Mouse (Mus musculus) liver, adult 2 months (tissue): ENCODE data around the gene Secisbp2. TPM values are rescaled to one million over a fixed set of nuclear protein-coding genes. Genes with fewer than 3 reads are reported as not detected.
A peak's percentile ranks its signal among the peaks of the same experiment; 100 is the strongest.

ENCODE experiments used
- DNase-seq: peaks from one replicate; pipeline ENCODE4 v3.0.0-alpha.2; 2011; ENCODE audit warnings: low read depth, low spot score; ENCODE audit errors: extremely low read depth
- H3K27ac ChIP-seq: fragments of 200-500 bp; replicated peaks from 2 replicates; pipeline ENCODE4 v1.5.1; 2012; ENCODE audit warnings: low read depth, mild to moderate bottlenecking, control low read depth, inconsistent platforms, low read length; ENCODE audit not compliant: insufficient read depth
- H3K27me3 ChIP-seq: fragments of 200-500 bp; 2 replicates; pipeline ENCODE4 v1.6.1; 2012; ENCODE audit warnings: mild to moderate bottlenecking, moderate library complexity, low read length, inconsistent platforms; ENCODE audit not compliant: control insufficient read depth, insufficient read depth
- H3K36me3 ChIP-seq: fragments of 200-500 bp; 2 replicates; pipeline ENCODE4 v1.6.1; 2012; ENCODE audit warnings: low read length, inconsistent platforms; ENCODE audit not compliant: control insufficient read depth, insufficient read depth
- H3K4me1 ChIP-seq: fragments of 200-500 bp; 2 replicates; pipeline ENCODE4 v1.6.1; 2011; ENCODE audit warnings: low read length; ENCODE audit not compliant: control insufficient read depth, insufficient read depth
- H3K4me3 ChIP-seq: fragments of 200-500 bp; 2 replicates; pipeline ENCODE4 v1.5.1; 2011; ENCODE audit warnings: low read depth, mild to moderate bottlenecking, control low read depth, low read length, moderate library complexity; ENCODE audit not compliant: insufficient read depth
- H3K79me2 ChIP-seq: fragments of 200-500 bp; 2 replicates; pipeline ENCODE4 v1.6.1; 2012; ENCODE audit warnings: inconsistent platforms, mild to moderate bottlenecking, low read length, moderate library complexity; ENCODE audit not compliant: control insufficient read depth, insufficient read depth
- H3K9ac ChIP-seq: fragments of 200-500 bp; 2 replicates; pipeline ENCODE4 v1.6.1; 2012; ENCODE audit warnings: low read depth, mild to moderate bottlenecking, control low read depth, inconsistent platforms, low read length
- CTCF ChIP-seq: fragments of 200-500 bp; IDR thresholded peaks from 2 replicates; pipeline ENCODE4 v1.5.1; 2011; ENCODE audit warnings: low read depth, low read length, control low read depth
- POLR2A ChIP-seq: fragments of 200-500 bp; IDR thresholded peaks from 2 replicates; pipeline ENCODE4 v1.6.1; 2011; ENCODE audit warnings: low read length, control low read depth; ENCODE audit not compliant: insufficient read depth; ENCODE audit errors: extremely low read depth
- WGBS: fragments of 180-500 bp; shearing (Covaris S2); methylation state at CpG from one replicate; pipeline ENCODE4 v1.1.7; 2018; 5-methylcytosine and 5-hydroxymethylcytosine counted together
- polyA plus RNA-seq: library from polyadenylated mRNA; depleted of rRNA; stranded (reverse); fragments of >200 nt; gene quantifications from 2 replicates; pipeline ENCODE4 v1.2.3, GENCODE M21; 2012
- total RNA-seq: library from RNA; depleted of rRNA; stranded (reverse); fragments of >200 nt; gene quantifications from 2 replicates; pipeline ENCODE4 v1.2.3, GENCODE M21; 2014

Secisbp2 gene
- total and polyA plus RNA-seq, 2 experiments, result 9.0 to 13.6 TPM

- Histone ChIP-seq H3K27me3 (no peaks in the 10 kb centered on the region), H3K27ac (no peak overlapping the region), H3K79me2 (no peaks in the 10 kb centered on the region), H3K4me1 (peaks cover 2% of the 10 kb centered on the region), H3K4me3 (no peak overlapping the region), H3K9ac (no peak overlapping the region), H3K36me3 (no peaks in the 10 kb centered on the region)
- no peak for TF ChIP-seq POLR2A
- TF ChIP-seq CTCF, result peak; percentile 24; the same call in 1 of the 2 replicates
- peak; percentile 43 for DNase-seq
- 91% methylated on average over 4 of the region's 4 CpGs for WGBS
Measured at GRCm38 (mm10) chr13:51638958-51639357, 12.5 kb upstream of the Secisbp2 start.

DNA sequence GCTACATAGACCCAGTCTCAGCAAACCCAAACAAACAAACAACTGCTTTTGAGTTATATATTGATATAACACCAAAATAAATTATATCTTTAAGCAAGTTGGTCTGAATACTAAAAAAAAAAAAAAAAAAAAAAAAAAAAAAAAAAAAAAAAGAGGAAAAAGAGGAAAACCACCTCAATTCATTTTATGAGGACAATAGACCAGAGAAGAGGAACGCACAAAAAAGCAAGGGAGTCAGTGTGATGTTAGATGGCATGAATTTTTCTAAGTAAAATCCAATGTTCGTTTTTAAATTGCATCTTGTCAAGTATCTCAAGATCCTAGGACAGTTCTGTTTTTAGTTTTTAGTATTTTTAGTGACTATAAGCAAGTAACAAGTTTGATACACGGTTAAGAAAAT is 10.1 kb upstream of the Secisbp2 start:
- no peak overlapping the region for H3K9ac ChIP-seq
- no peak for TF ChIP-seq POLR2A
- TF ChIP-seq CTCF, result no peak
- DNase-seq, result no peak
- H3K79me2 ChIP-seq, result no peaks in the 10 kb centered on the region
- no peak overlapping the region for H3K4me3 ChIP-seq
- peaks cover 2% of the 10 kb centered on the region for H3K4me1 ChIP-seq
- no peak overlapping the region for H3K27ac ChIP-seq
- WGBS, result 78% methylated on average over 3 of the region's 3 CpGs
- no peaks in the 10 kb centered on the region for H3K27me3 ChIP-seq
- no peaks in the 10 kb centered on the region for H3K36me3 ChIP-seq

DNA sequence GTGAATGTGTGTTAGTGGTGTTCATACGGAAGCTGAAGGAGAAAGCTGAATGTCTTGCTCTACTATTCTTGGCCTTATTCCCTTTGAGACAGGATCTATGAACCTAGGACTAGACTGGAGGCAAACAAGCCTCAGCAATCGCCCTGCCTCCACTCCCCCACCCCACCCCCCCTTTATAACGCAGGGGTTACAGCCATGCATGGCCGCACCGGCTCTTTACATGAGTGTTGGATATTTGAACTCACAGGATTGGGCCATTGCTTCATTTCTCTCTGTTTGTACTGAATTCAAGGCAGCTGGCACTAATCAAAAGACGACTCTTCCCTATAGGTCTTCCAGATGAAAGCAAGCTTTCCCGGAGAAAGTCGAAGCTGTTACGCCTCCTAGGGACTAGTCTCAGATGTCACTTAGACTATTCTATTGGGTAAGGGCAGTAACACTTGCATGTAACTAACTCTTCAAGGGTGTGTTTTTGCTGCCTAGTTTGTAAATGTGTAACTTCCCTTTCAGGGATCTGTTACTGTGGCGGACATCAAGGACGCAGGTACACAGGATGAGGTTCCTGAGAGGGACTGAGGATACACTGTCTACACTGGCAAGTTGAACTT is 9.2 kb upstream of the Secisbp2 start:
- DNase-seq, result peak; percentile 79
- H3K4me3 ChIP-seq, result peak overlapping the region; percentile 22
- H3K27ac ChIP-seq, result peak overlapping the region; percentile 92
- no peaks in the 10 kb centered on the region for H3K36me3 ChIP-seq
- peak overlapping the region; percentile 58 for H3K9ac ChIP-seq
- H3K27me3 ChIP-seq, result no peaks in the 10 kb centered on the region
- H3K79me2 ChIP-seq, result no peaks in the 10 kb centered on the region; the same call in 1 of the 2 replicates
- peaks cover 2% of the 10 kb centered on the region for H3K4me1 ChIP-seq
- TF ChIP-seq CTCF (no peak), POLR2A (no peak)
- WGBS, result 13% methylated on average over 11 of the region's 11 CpGs

DNA sequence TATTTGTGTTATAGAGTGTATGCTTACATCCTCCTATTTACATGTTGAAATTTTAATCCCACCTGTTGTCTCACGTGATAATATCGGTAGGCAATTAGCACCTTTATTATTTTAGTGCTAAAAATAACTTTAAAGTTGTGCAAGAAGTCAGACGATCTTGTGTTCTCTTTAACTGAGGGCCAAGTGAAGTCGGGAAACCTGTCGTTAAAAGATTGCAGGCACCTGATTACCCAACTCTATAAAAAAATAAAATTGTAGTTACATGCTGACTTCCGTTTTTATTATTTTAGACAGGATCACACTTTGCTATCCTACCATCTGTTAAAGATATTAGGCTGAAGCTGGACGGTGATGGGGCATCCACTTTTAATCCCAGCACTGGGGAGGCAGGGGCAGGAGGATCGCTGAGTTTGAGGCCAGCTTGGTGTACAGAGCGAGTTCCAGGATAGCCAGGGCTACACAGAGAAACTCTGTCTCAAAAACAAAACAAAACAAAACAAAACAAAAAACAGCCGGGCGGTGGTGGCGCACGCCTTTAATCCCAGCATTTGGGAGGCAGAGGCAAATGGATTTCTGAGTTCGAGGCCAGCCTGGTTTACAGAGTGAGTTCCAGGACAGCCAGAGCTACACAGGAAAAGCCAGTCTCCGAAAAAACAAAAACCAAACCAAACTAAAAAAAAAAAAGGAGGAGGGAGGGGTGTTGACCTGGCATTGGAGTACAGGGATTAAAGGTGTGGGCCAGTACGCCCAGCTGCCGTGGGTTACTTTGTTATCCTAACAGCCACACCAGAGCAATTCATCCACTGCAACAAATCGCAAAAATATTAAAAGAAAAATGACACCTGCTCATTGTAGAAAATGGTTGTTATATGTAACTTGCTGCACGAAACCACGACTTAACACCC is 7.3 kb upstream of the Secisbp2 start:
- Histone ChIP-seq H3K27me3 (no peaks in the 10 kb centered on the region), H3K9ac (peak overlapping the region; percentile 59), H3K27ac (peak overlapping the region; percentile 69), H3K4me3 (peak overlapping the region; percentile 64), H3K79me2 (no peaks in the 10 kb centered on the region; the same call in 1 of the 2 replicates), H3K36me3 (no peaks in the 10 kb centered on the region), H3K4me1 (peaks cover 2% of the 10 kb centered on the region)
- 22% methylated on average over 20 of the region's 20 CpGs for WGBS
- no peak for TF ChIP-seq POLR2A
- TF ChIP-seq CTCF, result no peak
- DNase-seq, result peak; percentile 33

- H3K27ac ChIP-seq, result peak within 1 kb of the TSS; percentile 92
- no peaks in the 10 kb centered on the region; the same call in 1 of the 2 replicates for H3K79me2 ChIP-seq
- H3K4me3 ChIP-seq, result peak within 1 kb of the TSS; percentile 82
- WGBS, result under 1% methylated on average over 83 of the region's 83 CpGs
- TF ChIP-seq POLR2A (peak; percentile 78; the same call in 1 of the 2 replicates), CTCF (no peak)
- no peaks in the 10 kb centered on the region for H3K27me3 ChIP-seq
- peaks cover 2% of the 10 kb centered on the region for H3K4me1 ChIP-seq
- peaks cover 2% of the 10 kb centered on the region; the same call in 1 of the 2 replicates for H3K36me3 ChIP-seq
- DNase-seq, result peak; percentile 98
- H3K9ac ChIP-seq, result peak within 1 kb of the TSS; percentile 86
Measured at GRCm38 (mm10) chr13:51644829-51645789, 6.4 kb upstream of the Secisbp2 start, which contains the start of gene Cks2. Gene Cks2, plus strand, starts transcription at chr13:51645232.
